Mouse (Mus musculus) neural tube, embryonic 10.5 days (tissue): ENCODE measurements around the gene Olfr888.

Source experiments
- DNase-seq: peaks from one replicate; pipeline ENCODE4 v3.0.0-alpha.2; 2017; ENCODE audit warnings: low spot score; ENCODE audit errors: extremely low spot score

Olfr888 gene

GRCm38 (mm10) chr9:38107828-38108227 is at the start of gene Olfr888:
TSS of gene Olfr888 (plus strand) at chr9:38108128.
- DNase-seq = no peak

GRCm38 (mm10) chr9:38061022-38061421 is 46.9 kb upstream of the Olfr888 start, which contains the start of gene Olfr885:
TSS of gene Olfr885 (plus strand) at chr9:38061322.
- no peak for DNase-seq

- DNase-seq = no peak
Observed at GRCm38 (mm10) chr9:38083772-38084171, 24.2 kb upstream of the Olfr888 start, which contains the start of gene Olfr887. TSS of gene Olfr887 (plus strand) at chr9:38084072.

GRCm38 (mm10) chr9:38114898-38115297 is 7.0 kb downstream of the Olfr888 start, which contains the start of gene Olfr889:
TSS of gene Olfr889 (plus strand) at chr9:38115198.
- no peak for DNase-seq

- DNase-seq = no peak
Observed at GRCm38 (mm10) chr9:38142217-38142616, 34.3 kb downstream of the Olfr888 start, which contains the start of gene Olfr890. TSS of gene Olfr890 (plus strand) at chr9:38142517.
